Mouse (Mus musculus) limb, embryonic 11.5 days (tissue): ENCODE results near the gene D17H6S53E. TPM values are rescaled to one million over a fixed set of nuclear protein-coding genes. Genes with fewer than 3 reads are reported as not detected.
"Not testable (repeated sequence)": the region's sequence is repeated elsewhere in the genome, so short reads cannot be mapped to it uniquely, and the experiment has no call there.

Experiments
- ATAC-seq: fragments of 200-750 bp; cut with Nextera tagmentation; 2 replicates; pipeline ENCODE4 v1.8.0; 2017; ENCODE audit warnings: low read depth; ENCODE audit not compliant: insufficient number of reproducible peaks, low FRiP score, low TSS enrichment
- DNase-seq: peaks from one replicate; pipeline ENCODE4 v3.0.0-alpha.2; 2015; ENCODE audit warnings: low spot score
- H3K27ac ChIP-seq: fragments of 300-500 bp; sonication (generic); replicated peaks from 2 replicates; pipeline ENCODE4 v1.5.1; 2014; ENCODE audit warnings: low read depth, mild to moderate bottlenecking, low read length
- H3K27me3 ChIP-seq: fragments of 300-500 bp; sonication (generic); 2 replicates; pipeline ENCODE4 v1.6.1; 2014; ENCODE audit warnings: mild to moderate bottlenecking, low read length, mixed read lengths; ENCODE audit not compliant: control insufficient read depth, insufficient read depth
- H3K36me3 ChIP-seq: fragments of 300-500 bp; sonication (generic); 2 replicates; pipeline ENCODE4 v1.6.1; 2014; ENCODE audit warnings: mild to moderate bottlenecking, low read length, moderate library complexity, mixed read lengths; ENCODE audit not compliant: control insufficient read depth, insufficient read depth
- H3K4me1 ChIP-seq: fragments of 300-500 bp; sonication (generic); 2 replicates; pipeline ENCODE4 v1.6.1; 2014; ENCODE audit warnings: low read length, mixed read lengths; ENCODE audit not compliant: control insufficient read depth, insufficient read depth
- H3K4me2 ChIP-seq: fragments of 300-500 bp; sonication (generic); 2 replicates; pipeline ENCODE4 v1.6.1; 2014; ENCODE audit warnings: low read depth, mild to moderate bottlenecking, moderate library complexity; ENCODE audit not compliant: severe bottlenecking
- H3K4me3 ChIP-seq: fragments of 300-500 bp; sonication (generic); 2 replicates; pipeline ENCODE4 v1.5.1; 2014; ENCODE audit warnings: low read depth, low read length
- H3K9ac ChIP-seq: fragments of 300-500 bp; sonication (generic); 2 replicates; pipeline ENCODE4 v1.6.1; 2014; ENCODE audit warnings: mild to moderate bottlenecking, low read length
- H3K9me3 ChIP-seq: fragments of 300-500 bp; sonication (generic); 2 replicates; pipeline ENCODE4 v1.6.1; 2016; ENCODE audit warnings: low read length; ENCODE audit not compliant: control insufficient read depth
- WGBS: fragments of 180-500 bp; shearing (Covaris S2); extraction: QIAGEN DNeasy Blood & Tissue Kit; methylation state at CpG from one replicate; pipeline ENCODE4 v1.1.7; 2014; 5-methylcytosine and 5-hydroxymethylcytosine counted together
- polyA plus RNA-seq: library from polyadenylated mRNA; unstranded; fragments of >200 nt; fragmentation: Nextera tagmentation; extraction: Ambion mirVana; gene quantifications from 2 replicates; pipeline ENCODE4 v1.2.1, GENCODE M21; 2014

Gene D17H6S53E
- polyA plus RNA-seq, 1 experiment from 2014 or later: 8.6 TPM

DNA sequence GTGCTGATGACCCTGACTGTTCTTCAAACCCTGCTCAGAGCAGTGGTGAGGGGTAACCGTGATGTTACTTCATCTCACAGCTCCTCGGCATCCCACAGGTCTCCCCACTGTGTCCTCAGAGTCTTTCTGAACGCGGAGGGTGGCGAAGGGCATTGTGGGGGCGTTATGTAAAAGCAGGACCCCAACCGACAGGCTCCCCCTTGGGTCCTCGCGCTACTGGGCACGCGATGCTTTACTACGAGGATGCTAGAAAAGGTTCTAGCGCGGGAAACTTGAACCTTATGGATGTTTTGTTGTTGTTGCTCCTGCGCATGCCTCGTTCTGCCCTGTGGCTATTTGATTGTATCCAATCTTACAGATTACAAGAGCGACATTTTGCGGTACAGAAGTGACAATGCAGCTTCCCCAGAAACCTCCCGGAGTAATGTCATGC lies 4.3 kb upstream of the D17H6S53E start, which contains the start of gene Csnk2b:
Gene Csnk2b (minus strand): TSS at position 183 of the 433 bp plus-strand sequence.
- Histone ChIP-seq H3K36me3 (peaks cover 17% of the 10 kb centered on the region), H3K27me3 (no peaks in the 10 kb centered on the region), H3K4me3 (peak within 1 kb of the TSS; percentile 82), H3K9me3 (no peaks in the 10 kb centered on the region), H3K4me1 (peaks cover 16% of the 10 kb centered on the region; the same call in 1 of the 2 replicates), H3K9ac (peak within 1 kb of the TSS; percentile 94), H3K4me2 (peak within 1 kb of the TSS; percentile 98), H3K27ac (peak within 1 kb of the TSS; percentile 36; the same call in 1 of the 2 replicates)
- ATAC-seq: peak; percentile 18; the same call in 1 of the 2 replicates
- DNase-seq: peak; percentile 66
- WGBS: under 1% methylated on average over 19 of the region's 19 CpGs

DNA sequence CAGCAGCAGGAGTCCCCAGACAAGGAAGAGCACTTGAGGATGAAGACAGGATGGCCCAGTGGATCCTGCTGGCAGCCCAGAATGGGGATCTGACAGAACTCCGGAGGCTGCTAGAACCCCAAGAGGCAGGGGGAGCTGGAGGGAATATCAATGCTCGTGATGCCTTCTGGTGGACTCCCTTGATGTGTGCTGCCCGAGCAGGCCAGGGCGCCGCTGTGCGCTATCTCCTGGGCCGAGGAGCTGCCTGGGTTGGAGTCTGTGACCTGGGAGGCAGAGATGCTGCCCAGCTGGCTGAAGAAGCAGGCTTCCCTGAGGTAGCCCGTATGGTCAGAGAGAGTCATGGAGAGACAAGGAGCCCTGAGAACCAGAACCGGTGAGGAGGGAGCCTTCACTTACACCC lies 2.9 kb upstream of the D17H6S53E start:
- not testable (repeated sequence) for ATAC-seq, H3K4me3 ChIP-seq, H3K9ac ChIP-seq, H3K27ac ChIP-seq, H3K27me3 ChIP-seq, DNase-seq, H3K4me2 ChIP-seq, H3K36me3 ChIP-seq, H3K9me3 ChIP-seq
- 91% methylated on average over 9 of the region's 9 CpGs for WGBS
- H3K4me1 ChIP-seq: peaks cover 19% of the 10 kb centered on the region; the same call in 1 of the 2 replicates

DNA sequence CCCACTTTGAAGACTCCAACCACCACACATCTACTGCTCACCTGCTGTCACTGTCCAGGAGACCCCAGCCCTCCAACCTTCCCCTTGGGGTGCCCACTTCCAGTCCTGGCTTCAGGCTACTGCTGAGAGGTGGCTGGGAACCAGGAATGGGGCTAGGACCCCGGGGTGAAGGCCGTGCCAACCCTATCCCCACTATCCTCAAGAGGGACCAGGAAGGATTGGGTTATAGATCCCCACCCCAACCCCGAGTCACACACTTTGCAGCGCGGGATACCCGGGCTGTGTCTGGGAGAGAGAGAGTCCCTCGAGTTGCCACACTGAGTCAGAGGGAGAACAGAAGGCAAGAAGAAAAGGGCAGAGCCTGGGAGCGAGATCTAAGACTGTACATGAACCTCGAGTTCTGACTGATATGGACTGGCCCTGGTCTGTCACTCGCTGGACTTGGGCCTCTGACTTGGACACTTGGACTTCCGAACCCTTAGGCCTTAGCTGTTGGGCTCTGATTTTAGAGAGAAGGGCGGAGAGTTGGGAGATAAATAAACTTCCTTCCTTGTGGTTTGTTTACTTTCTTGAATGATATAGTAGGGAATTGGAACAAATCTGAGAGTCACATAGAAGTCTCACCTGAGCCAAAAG lies 1.8 kb upstream of the D17H6S53E start:
- H3K4me1 ChIP-seq: peaks cover 19% of the 10 kb centered on the region; the same call in 1 of the 2 replicates
- H3K9me3 ChIP-seq, H3K27ac ChIP-seq, H3K4me3 ChIP-seq, DNase-seq, H3K36me3 ChIP-seq, H3K27me3 ChIP-seq, ATAC-seq, H3K4me2 ChIP-seq, H3K9ac ChIP-seq: not testable (repeated sequence)
- WGBS: 92% methylated on average over 12 of the region's 12 CpGs

- 0 out of 2 replicates have a peak, but pooled peaks cover 3% of the 10 kb centered on the region for H3K36me3 ChIP-seq
- H3K4me3 ChIP-seq: no peak overlapping the region
- H3K4me1 ChIP-seq: peaks cover 16% of the 10 kb centered on the region; the same call in 1 of the 2 replicates
- no peak overlapping the region for H3K9ac ChIP-seq
- 90% methylated on average over 1 of the region's 1 CpGs for WGBS
- H3K9me3 ChIP-seq: no peaks in the 10 kb centered on the region
- no peaks in the 10 kb centered on the region for H3K27me3 ChIP-seq
- no peak for ATAC-seq
- DNase-seq: no peak
- H3K27ac ChIP-seq: no peak overlapping the region
- H3K4me2 ChIP-seq: no peak overlapping the region
Observed at GRCm38 (mm10) chr17:35125081-35125480, 1.1 kb upstream of the D17H6S53E start.

GRCm38 (mm10) chr17:35125578-35125977 lies 595 bp upstream of the D17H6S53E start:
- WGBS: 29% methylated on average over 6 of the region's 6 CpGs
- Histone ChIP-seq H3K27ac (no peak overlapping the region), H3K27me3 (no peaks in the 10 kb centered on the region), H3K9me3 (no peaks in the 10 kb centered on the region), H3K4me3 (peak overlapping the region; percentile 66), H3K36me3 (0 out of 2 replicates have a peak, but pooled peaks cover 3% of the 10 kb centered on the region), H3K4me1 (peaks cover 12% of the 10 kb centered on the region; the same call in 1 of the 2 replicates), H3K9ac (peak overlapping the region; percentile 84; the same call in 1 of the 2 replicates), H3K4me2 (peak overlapping the region; percentile 81)
- no peak for DNase-seq
- ATAC-seq: no peak

- Histone ChIP-seq H3K4me2 (peak overlapping the region; percentile 81), H3K9me3 (no peaks in the 10 kb centered on the region), H3K9ac (no peak overlapping the region), H3K27me3 (no peaks in the 10 kb centered on the region), H3K27ac (no peak overlapping the region), H3K4me3 (peak overlapping the region; percentile 66), H3K36me3 (0 out of 2 replicates have a peak, but pooled peaks cover 3% of the 10 kb centered on the region), H3K4me1 (peaks cover 12% of the 10 kb centered on the region; the same call in 1 of the 2 replicates)
- 73% methylated on average over 13 of the region's 13 CpGs for WGBS
- ATAC-seq (no peak), DNase-seq (no peak)
Observed at GRCm38 (mm10) chr17:35127017-35127416, 844 bp downstream of the D17H6S53E start.

- Histone ChIP-seq H3K9me3 (no peaks in the 10 kb centered on the region), H3K36me3 (0 out of 2 replicates have a peak, but pooled peaks cover 3% of the 10 kb centered on the region), H3K27ac (no peak overlapping the region), H3K4me1 (peaks cover 12% of the 10 kb centered on the region; the same call in 1 of the 2 replicates), H3K4me3 (no peak overlapping the region), H3K4me2 (no peak overlapping the region), H3K27me3 (no peaks in the 10 kb centered on the region), H3K9ac (no peak overlapping the region)
- ATAC-seq (no peak), DNase-seq (no peak)
- WGBS: 78% methylated on average over 11 of the region's 11 CpGs
Observed at GRCm38 (mm10) chr17:35128996-35129395, 2.8 kb downstream of the D17H6S53E start.

DNA sequence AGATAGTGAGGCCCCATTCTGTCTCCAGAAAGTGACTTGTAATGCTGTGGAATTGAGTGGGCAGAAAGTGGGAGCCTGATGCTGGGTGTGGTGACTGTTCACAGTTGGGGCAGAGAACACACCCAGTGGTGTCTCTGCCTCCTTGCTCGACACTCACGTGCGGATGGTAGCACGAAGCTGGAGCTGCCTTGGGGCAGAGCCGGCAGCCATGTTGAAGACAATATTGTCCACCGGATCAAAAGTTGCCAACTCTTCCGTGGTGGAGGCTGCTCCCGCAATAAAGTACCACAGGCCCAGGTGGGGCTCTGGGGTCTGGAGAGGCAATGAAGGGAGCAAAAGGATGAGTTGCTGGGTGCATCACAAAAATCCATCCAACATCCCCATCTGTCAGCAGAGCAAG lies 4.9 kb downstream of the D17H6S53E start:
- no peaks in the 10 kb centered on the region for H3K27me3 ChIP-seq

More for the DNA sequence above, 4.9 kb downstream of the D17H6S53E start:
- no peak overlapping the region for H3K27ac ChIP-seq
- 0 out of 2 replicates have a peak, but pooled peaks cover 8% of the 10 kb centered on the region for H3K4me1 ChIP-seq
- H3K9me3 ChIP-seq: no peaks in the 10 kb centered on the region
- DNase-seq: no peak
- H3K4me2 ChIP-seq: no peak overlapping the region
- H3K36me3 ChIP-seq: no peaks in the 10 kb centered on the region
- 86% methylated on average over 8 of the region's 8 CpGs for WGBS
- H3K9ac ChIP-seq: no peak overlapping the region
- no peak for ATAC-seq
- H3K4me3 ChIP-seq: no peak overlapping the region
